Mouse (Mus musculus): ENCODE results near the gene Car2. TPM values are rescaled to one million over a fixed set of nuclear protein-coding genes. Genes with fewer than 3 reads are reported as not detected.

The Car2 gene
- polyA plus RNA-seq, 1 experiment from 2014 or later, result 27.9 TPM

DNA sequence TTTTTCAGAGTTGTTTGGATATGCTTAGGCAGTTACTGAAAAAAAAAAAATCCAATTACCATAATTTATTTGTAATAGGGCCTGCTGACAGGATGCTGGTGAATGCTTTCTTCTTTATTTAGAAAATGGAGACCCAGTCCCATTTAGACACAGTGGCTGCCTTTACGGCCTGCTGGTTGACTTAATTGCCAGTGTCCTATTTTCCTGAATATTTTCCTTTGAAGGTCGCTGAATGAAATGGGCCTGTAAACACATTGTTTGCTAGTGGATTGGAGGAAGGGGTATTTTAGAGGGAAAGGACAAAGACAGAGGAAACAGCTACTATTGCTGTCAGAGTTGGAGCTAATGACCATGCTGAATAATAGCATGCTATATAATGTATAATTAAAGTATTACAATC lies 2.5 kb downstream of the Car2 start:
- Histone ChIP-seq H3K36me3 (ENCODE audit: control insufficient read depth, insufficient read depth, low read length) (no peaks in the 10 kb centered on the region), H3K9me3 (ENCODE audit: control insufficient read depth, low read length) (no peaks in the 10 kb centered on the region), H3K27me3 (ENCODE audit: control insufficient read depth, insufficient read depth, low read length) (no peaks in the 10 kb centered on the region), H3K9ac (ENCODE audit: low read length) (no peak overlapping the region), H3K4me3 (ENCODE audit: control insufficient read depth in 1 of 2, insufficient read depth in 1 of 2, low read depth in 1 of 2, low read length in 2 of 2) (no peak overlapping the region), H3K27ac (replicated peaks in 1 of 2; ENCODE audit: control insufficient read depth in 1 of 2, insufficient read depth in 1 of 2, low read depth in 2 of 2, low read length in 2 of 2) (no peak overlapping the region), H3K4me2 (ENCODE audit: low read length) (no peak overlapping the region), H3K4me1 (ENCODE audit: control insufficient read depth in 2 of 2, insufficient read depth in 2 of 2, low read length in 2 of 2) (peaks cover 2 to 4% of the 10 kb centered on the region in 2 experiments; a peak in 2 of 4 replicates)
- no peak for ATAC-seq (ENCODE audit: insufficient number of reproducible peaks, insufficient read depth, low FRiP score, low read depth)
- 90% methylated on average over 2 of the region's 2 CpGs for WGBS

DNA sequence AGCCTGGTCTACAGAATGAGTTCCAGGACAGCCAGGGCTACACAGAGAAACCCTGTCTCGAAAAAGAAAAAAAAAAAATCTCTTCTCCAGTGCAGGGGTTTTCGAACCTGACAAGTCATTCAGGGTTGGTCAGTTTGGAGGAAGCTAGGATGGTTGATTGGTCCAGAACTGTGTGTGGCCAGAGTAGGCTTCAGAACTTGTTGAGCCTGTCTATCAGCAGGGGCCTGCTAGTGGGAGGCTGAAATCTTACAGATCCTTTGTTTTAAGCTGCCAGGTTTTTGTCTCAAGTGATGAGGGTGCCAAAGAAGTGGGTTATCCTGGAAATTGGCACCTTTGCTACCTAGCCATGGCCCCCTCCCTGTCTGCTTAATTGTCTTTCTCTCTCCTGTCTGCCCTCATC lies 3.0 kb downstream of the Car2 start:
- no peaks in the 10 kb centered on the region for H3K9me3 ChIP-seq (ENCODE audit: control insufficient read depth, low read length)
- H3K9ac ChIP-seq (ENCODE audit: low read length), result no peak overlapping the region
- H3K4me1 ChIP-seq (ENCODE audit: control insufficient read depth in 2 of 2, insufficient read depth in 2 of 2, low read length in 2 of 2), result peaks cover 2 to 4% of the 10 kb centered on the region in 2 experiments; a peak in 2 of 4 replicates
- no peak overlapping the region for H3K4me2 ChIP-seq (ENCODE audit: low read length)
- H3K36me3 ChIP-seq (ENCODE audit: control insufficient read depth, insufficient read depth, low read length), result no peaks in the 10 kb centered on the region
- H3K27me3 ChIP-seq (ENCODE audit: control insufficient read depth, insufficient read depth, low read length), result no peaks in the 10 kb centered on the region
- no peak overlapping the region for H3K27ac ChIP-seq (replicated peaks in 1 of 2; ENCODE audit: control insufficient read depth in 1 of 2, insufficient read depth in 1 of 2, low read depth in 2 of 2, low read length in 2 of 2)
- H3K4me3 ChIP-seq (ENCODE audit: control insufficient read depth in 1 of 2, insufficient read depth in 1 of 2, low read depth in 1 of 2, low read length in 2 of 2), result no peak overlapping the region
- WGBS, result 61% methylated on average over 2 of the region's 2 CpGs
- ATAC-seq (ENCODE audit: insufficient number of reproducible peaks, insufficient read depth, low FRiP score, low read depth), result no peak

DNA sequence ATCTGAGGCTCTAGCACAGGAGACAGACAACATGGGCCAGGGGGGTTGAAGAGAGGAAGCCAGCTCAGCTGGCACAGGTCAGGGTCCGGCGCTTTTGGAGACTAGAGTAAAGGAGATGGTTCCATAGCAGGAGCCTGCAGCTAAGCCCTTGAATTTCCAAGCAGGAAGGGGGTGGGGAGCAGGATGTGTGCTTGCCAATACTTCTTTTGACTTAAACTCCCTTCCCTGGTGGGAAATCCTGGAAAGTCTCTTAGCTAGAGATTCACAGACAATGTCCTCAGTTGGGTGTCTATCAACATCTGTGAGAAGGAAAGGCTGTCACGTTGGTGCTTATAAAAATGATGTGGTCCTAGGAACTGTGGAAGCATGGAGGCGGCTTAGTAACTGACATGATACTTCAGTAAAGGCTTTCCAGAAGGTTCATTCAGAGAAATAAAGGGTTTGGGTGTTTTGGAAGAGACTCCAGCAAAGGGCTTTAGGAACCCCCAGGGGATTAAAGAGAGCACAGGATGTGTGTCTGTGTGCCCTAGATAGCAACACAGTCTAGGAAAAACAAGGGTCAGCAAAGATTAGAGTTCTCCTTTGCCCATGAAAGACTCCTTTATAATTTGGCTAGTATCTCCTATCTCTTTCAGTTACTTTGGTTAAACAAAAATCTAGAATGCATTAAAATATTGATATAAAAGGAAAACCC lies 3.8 kb downstream of the Car2 start:
- 44% methylated on average over 4 of the region's 4 CpGs for WGBS
- H3K27me3 ChIP-seq (ENCODE audit: control insufficient read depth, insufficient read depth, low read length), result no peaks in the 10 kb centered on the region
- no peaks in the 10 kb centered on the region for H3K36me3 ChIP-seq (ENCODE audit: control insufficient read depth, insufficient read depth, low read length)
- H3K9me3 ChIP-seq (ENCODE audit: control insufficient read depth, low read length), result no peaks in the 10 kb centered on the region
- no peak overlapping the region for H3K4me3 ChIP-seq (ENCODE audit: control insufficient read depth in 1 of 2, insufficient read depth in 1 of 2, low read depth in 1 of 2, low read length in 2 of 2)
- peaks cover 2 to 4% of the 10 kb centered on the region in 2 experiments; a peak in 2 of 4 replicates for H3K4me1 ChIP-seq (ENCODE audit: control insufficient read depth in 2 of 2, insufficient read depth in 2 of 2, low read length in 2 of 2)
- H3K27ac ChIP-seq (replicated peaks in 1 of 2; ENCODE audit: control insufficient read depth in 1 of 2, insufficient read depth in 1 of 2, low read depth in 2 of 2, low read length in 2 of 2), result no peak overlapping the region
- H3K4me2 ChIP-seq (ENCODE audit: low read length), result no peak overlapping the region
- ATAC-seq (ENCODE audit: insufficient number of reproducible peaks, insufficient read depth, low FRiP score, low read depth), result no peak
- no peak overlapping the region for H3K9ac ChIP-seq (ENCODE audit: low read length)

DNA sequence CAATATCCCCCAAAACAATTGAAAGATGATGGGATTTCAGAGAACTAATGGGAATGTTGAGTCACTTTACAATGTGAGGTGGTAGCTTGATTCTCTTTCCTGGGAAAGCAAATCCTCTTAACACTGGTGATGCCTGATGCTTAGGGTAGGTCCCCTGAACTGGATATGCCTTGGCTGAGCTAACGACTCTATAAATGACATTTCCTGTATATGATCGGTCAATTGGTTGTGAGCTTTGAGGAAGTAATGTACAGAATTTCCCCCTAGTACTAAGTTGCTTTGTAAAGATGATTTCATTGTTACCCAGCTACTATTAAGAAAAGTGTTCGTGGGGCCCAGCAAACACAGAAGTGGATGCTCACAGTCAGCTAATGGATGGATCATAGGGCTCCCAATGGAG lies 6.9 kb downstream of the Car2 start:
- WGBS, result 78% methylated on average over 3 of the region's 3 CpGs

DNA sequence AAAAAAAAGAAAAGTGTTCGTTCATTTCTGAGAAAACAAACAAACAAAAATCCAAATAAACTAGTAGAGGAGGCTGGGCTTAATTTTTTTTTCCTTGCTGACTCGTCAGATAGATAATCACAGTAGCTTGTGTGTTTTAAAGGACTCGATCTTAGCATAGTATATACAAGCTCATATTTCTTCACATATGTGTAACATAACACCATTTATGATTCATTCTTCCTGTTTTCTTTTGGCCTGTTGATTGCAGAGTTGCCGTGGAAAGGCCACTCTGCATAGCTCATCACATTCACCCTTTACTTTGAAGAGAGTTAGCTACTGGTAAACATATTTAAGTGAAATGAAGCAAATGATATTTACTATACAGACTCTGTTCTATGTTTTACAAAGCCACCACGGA lies 7.6 kb downstream of the Car2 start:
- 75% methylated on average over 5 of the region's 5 CpGs for WGBS
- Histone ChIP-seq H3K9me3 (ENCODE audit: control insufficient read depth, low read length) (no peaks in the 10 kb centered on the region), H3K36me3 (ENCODE audit: control insufficient read depth, insufficient read depth, low read length) (peaks cover 13% of the 10 kb centered on the region), H3K4me3 (ENCODE audit: control insufficient read depth in 1 of 2, insufficient read depth in 1 of 2, low read depth in 1 of 2, low read length in 2 of 2) (no peak overlapping the region), H3K27ac (replicated peaks in 1 of 2; ENCODE audit: control insufficient read depth in 1 of 2, insufficient read depth in 1 of 2, low read depth in 2 of 2, low read length in 2 of 2) (no peak overlapping the region), H3K9ac (ENCODE audit: low read length) (no peak overlapping the region), H3K27me3 (ENCODE audit: control insufficient read depth, insufficient read depth, low read length) (no peaks in the 10 kb centered on the region), H3K4me2 (ENCODE audit: low read length) (no peak overlapping the region), H3K4me1 (ENCODE audit: control insufficient read depth in 2 of 2, insufficient read depth in 2 of 2, low read length in 2 of 2) (no peaks in the 10 kb centered on the region)
- no peak for ATAC-seq (ENCODE audit: insufficient number of reproducible peaks, insufficient read depth, low FRiP score, low read depth)

More for the DNA sequence above, 6.9 kb downstream of the Car2 start:
- H3K27ac ChIP-seq (replicated peaks in 1 of 2; ENCODE audit: control insufficient read depth in 1 of 2, insufficient read depth in 1 of 2, low read depth in 2 of 2, low read length in 2 of 2), result no peak overlapping the region
- no peak overlapping the region for H3K9ac ChIP-seq (ENCODE audit: low read length)
- H3K36me3 ChIP-seq (ENCODE audit: control insufficient read depth, insufficient read depth, low read length), result peaks cover 6% of the 10 kb centered on the region
- H3K27me3 ChIP-seq (ENCODE audit: control insufficient read depth, insufficient read depth, low read length), result no peaks in the 10 kb centered on the region
- H3K4me2 ChIP-seq (ENCODE audit: low read length), result no peak overlapping the region
- no peaks in the 10 kb centered on the region for H3K9me3 ChIP-seq (ENCODE audit: control insufficient read depth, low read length)
- ATAC-seq (ENCODE audit: insufficient number of reproducible peaks, insufficient read depth, low FRiP score, low read depth), result no peak
- H3K4me3 ChIP-seq (ENCODE audit: control insufficient read depth in 1 of 2, insufficient read depth in 1 of 2, low read depth in 1 of 2, low read length in 2 of 2), result no peak overlapping the region
- no peaks in the 10 kb centered on the region for H3K4me1 ChIP-seq (ENCODE audit: control insufficient read depth in 2 of 2, insufficient read depth in 2 of 2, low read length in 2 of 2)

DNA sequence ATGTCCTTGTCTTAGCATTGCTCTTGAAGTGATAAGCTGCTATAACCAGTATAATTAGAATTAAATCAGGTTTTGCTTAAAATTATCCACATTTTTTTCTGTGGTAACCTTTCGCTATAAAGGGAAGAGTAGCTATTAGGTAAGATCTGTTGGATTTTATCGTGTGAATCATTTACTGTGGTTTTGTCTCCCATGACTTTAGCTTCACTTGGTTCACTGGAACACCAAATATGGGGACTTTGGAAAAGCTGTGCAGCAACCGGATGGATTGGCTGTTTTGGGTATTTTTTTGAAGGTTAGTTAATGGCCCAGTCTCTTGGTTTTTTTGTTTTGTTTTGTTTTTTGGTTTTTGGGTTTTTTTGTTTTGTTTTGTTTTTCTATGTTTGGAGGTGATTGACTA lies 9.3 kb downstream of the Car2 start:
- H3K9me3 ChIP-seq (ENCODE audit: control insufficient read depth, low read length), result no peaks in the 10 kb centered on the region
- no peak overlapping the region for H3K4me3 ChIP-seq (ENCODE audit: control insufficient read depth in 1 of 2, insufficient read depth in 1 of 2, low read depth in 1 of 2, low read length in 2 of 2)
- H3K36me3 ChIP-seq (ENCODE audit: control insufficient read depth, insufficient read depth, low read length), result peaks cover 15% of the 10 kb centered on the region
- H3K4me1 ChIP-seq (ENCODE audit: control insufficient read depth in 2 of 2, insufficient read depth in 2 of 2, low read length in 2 of 2), result no peaks in the 10 kb centered on the region
- no peak overlapping the region for H3K4me2 ChIP-seq (ENCODE audit: low read length)
- ATAC-seq (ENCODE audit: insufficient number of reproducible peaks, insufficient read depth, low FRiP score, low read depth), result no peak
- no peak overlapping the region for H3K9ac ChIP-seq (ENCODE audit: low read length)
- WGBS, result 90% methylated on average over 3 of the region's 3 CpGs
- no peaks in the 10 kb centered on the region for H3K27me3 ChIP-seq (ENCODE audit: control insufficient read depth, insufficient read depth, low read length)
- H3K27ac ChIP-seq (replicated peaks in 1 of 2; ENCODE audit: control insufficient read depth in 1 of 2, insufficient read depth in 1 of 2, low read depth in 2 of 2, low read length in 2 of 2), result no peak overlapping the region

DNA sequence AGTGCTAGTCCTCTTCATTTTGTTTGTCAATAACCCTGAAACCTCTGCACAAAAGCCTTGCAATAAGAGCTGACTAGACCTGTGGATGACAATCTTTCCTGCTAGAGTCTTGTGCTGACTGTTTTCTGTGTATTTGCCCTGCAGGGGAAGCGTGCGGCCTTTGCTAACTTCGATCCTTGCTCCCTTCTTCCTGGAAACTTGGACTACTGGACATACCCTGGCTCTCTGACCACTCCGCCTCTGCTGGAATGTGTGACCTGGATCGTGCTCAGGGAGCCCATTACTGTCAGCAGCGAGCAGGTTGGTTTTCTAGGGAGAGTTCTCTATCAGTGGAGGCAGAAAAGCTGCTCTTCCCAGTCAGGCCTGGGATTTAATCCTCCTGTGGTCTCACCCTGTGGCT lies 11.7 kb downstream of the Car2 start:
- no peaks in the 10 kb centered on the region for H3K27me3 ChIP-seq (ENCODE audit: control insufficient read depth, insufficient read depth, low read length)
- no peaks in the 10 kb centered on the region for H3K4me1 ChIP-seq (ENCODE audit: control insufficient read depth in 2 of 2, insufficient read depth in 2 of 2, low read length in 2 of 2)
- no peak overlapping the region for H3K4me3 ChIP-seq (ENCODE audit: control insufficient read depth in 1 of 2, insufficient read depth in 1 of 2, low read depth in 1 of 2, low read length in 2 of 2)
- H3K4me2 ChIP-seq (ENCODE audit: low read length), result no peak overlapping the region
- H3K36me3 ChIP-seq (ENCODE audit: control insufficient read depth, insufficient read depth, low read length), result peaks cover 28% of the 10 kb centered on the region
- H3K27ac ChIP-seq (replicated peaks in 1 of 2; ENCODE audit: control insufficient read depth in 1 of 2, insufficient read depth in 1 of 2, low read depth in 2 of 2, low read length in 2 of 2), result no peak overlapping the region
- H3K9me3 ChIP-seq (ENCODE audit: control insufficient read depth, low read length), result no peaks in the 10 kb centered on the region
- no peak for ATAC-seq (ENCODE audit: insufficient number of reproducible peaks, insufficient read depth, low FRiP score, low read depth)
- no peak overlapping the region for H3K9ac ChIP-seq (ENCODE audit: low read length)
- WGBS, result 65% methylated on average over 6 of the region's 6 CpGs

DNA sequence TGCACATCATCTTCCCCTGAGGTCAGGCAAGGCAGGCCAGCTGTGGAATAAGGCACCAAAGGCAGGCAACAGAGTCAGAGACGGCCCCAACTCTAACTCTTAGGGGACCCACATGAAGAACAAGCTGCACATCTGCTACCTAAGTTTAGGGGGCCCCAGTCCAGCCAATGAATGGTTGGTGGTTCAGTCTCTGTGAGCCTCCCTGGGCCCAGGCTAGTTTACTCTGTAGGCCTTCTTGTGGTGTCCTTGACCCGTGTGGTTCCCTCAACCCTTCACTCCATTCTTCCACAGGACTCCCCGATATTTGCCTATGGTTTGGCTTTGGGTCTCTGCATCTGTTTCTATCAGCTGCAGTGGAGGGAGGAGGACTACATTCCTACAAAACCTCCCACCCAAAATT lies 17.3 kb downstream of the Car2 start:
- WGBS, result 88% methylated on average over 3 of the region's 3 CpGs
- H3K36me3 ChIP-seq (ENCODE audit: control insufficient read depth, insufficient read depth, low read length), result peaks cover 18% of the 10 kb centered on the region
- ATAC-seq (ENCODE audit: insufficient number of reproducible peaks, insufficient read depth, low FRiP score, low read depth), result no peak

More for the DNA sequence above, 17.3 kb downstream of the Car2 start:
- H3K4me3 ChIP-seq (ENCODE audit: control insufficient read depth in 1 of 2, insufficient read depth in 1 of 2, low read depth in 1 of 2, low read length in 2 of 2), result no peak overlapping the region
- no peak overlapping the region for H3K4me2 ChIP-seq (ENCODE audit: low read length)
- no peaks in the 10 kb centered on the region for H3K27me3 ChIP-seq (ENCODE audit: control insufficient read depth, insufficient read depth, low read length)
- no peak overlapping the region for H3K27ac ChIP-seq (replicated peaks in 1 of 2; ENCODE audit: control insufficient read depth in 1 of 2, insufficient read depth in 1 of 2, low read depth in 2 of 2, low read length in 2 of 2)
- no peak overlapping the region for H3K9ac ChIP-seq (ENCODE audit: low read length)
- H3K9me3 ChIP-seq (ENCODE audit: control insufficient read depth, low read length), result no peaks in the 10 kb centered on the region
- no peaks in the 10 kb centered on the region for H3K4me1 ChIP-seq (ENCODE audit: control insufficient read depth in 2 of 2, insufficient read depth in 2 of 2, low read length in 2 of 2)
